ENCODE assay signal across 13 mouse cellular contexts in the genomic region with DNA sequence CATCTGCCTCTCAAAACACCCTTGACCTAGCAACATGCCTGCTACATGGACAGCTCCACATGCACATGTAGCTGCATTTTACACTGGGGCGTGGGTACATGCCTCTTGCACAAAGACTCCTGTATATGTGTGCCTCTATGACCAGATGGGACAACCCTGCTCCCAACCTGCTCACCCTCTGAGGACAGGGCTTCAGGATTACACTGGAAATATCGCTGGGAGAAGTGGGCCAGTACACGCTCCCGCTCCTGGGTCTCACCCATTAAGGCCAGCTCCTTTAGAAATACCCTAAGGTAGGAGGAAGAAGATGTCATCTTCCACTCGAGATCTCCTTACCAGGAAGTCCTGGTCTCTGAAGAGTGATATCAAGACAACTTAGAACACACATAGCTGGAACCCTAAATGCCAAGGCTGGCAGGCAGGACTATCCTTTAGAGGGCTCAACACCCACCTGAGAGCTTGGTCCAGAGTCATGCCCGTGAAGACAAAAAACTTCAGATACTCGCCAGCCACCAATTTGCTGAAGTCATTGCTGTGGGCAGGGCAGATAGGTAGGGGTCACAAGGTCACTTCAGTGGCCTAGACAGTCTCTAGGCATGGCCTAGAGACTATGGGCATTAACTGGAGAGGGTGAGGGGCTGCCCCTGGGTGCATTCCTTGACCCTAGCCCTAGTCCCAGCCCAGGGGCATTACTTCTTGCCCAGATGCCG. TPM values are rescaled to one million over a fixed set of nuclear protein-coding genes. Genes with fewer than 3 reads are reported as not detected.
A peak's percentile ranks its signal among the peaks of the same experiment; 100 is the strongest.
DNase-seq lines count a peak whose midpoint lies in the region; ATAC-seq and TF ChIP-seq lines count a peak whose summit lies in the region.
"Had no signal": no experiment of that assay in that cellular context is flagged by ENCODE, and none has a peak within 500 bp of the region (broad histone marks: within the 10 kb centered on the region; RNA-seq: fewer than 3 reads in every experiment).

No protein-coding gene starts in this region.

- TF ChIP-seq EP300 in liver, postnatal 0 days (IDR thresholded peaks at IDR 0.05; ENCODE audit: low read depth): no peak

- peak; percentile 48 for DNase-seq in forebrain, embryonic 11.5 days (ENCODE audit: low spot score)
- peak; percentile 13 for DNase-seq in liver, postnatal 0 days
- DNase-seq in liver: no peak
- DNase-seq in cerebellum, postnatal 10 days: peak; percentile 4 to 17
- DNase-seq in midbrain, embryonic 14.5 days: no peak
- DNase-seq in lung, postnatal 36 days: no peak
- DNase-seq: kidney, adult 8-10 months; lung, embryonic 14.5 days; spleen, adult 18-20 months had no signal

- no peak overlapping the region for H3K4me2 ChIP-seq in forebrain, embryonic 11.5 days (ENCODE audit: low read depth, low read length, severe bottlenecking)
- no peak overlapping the region for H3K4me2 ChIP-seq in forebrain, embryonic 13.5 days
- no peak overlapping the region for H3K4me2 ChIP-seq in liver, postnatal 0 days (ENCODE audit: low read depth, low read length)
- H3K4me2 ChIP-seq in midbrain, embryonic 14.5 days (ENCODE audit: low read length): no peak overlapping the region

- 81% methylated on average over 8 of the region's 8 CpGs for WGBS in forebrain, embryonic 11.5 days
- 82% methylated on average over 8 of the region's 8 CpGs for WGBS in forebrain, embryonic 13.5 days
- 63% methylated on average over 8 of the region's 8 CpGs for WGBS in liver, postnatal 0 days (ENCODE audit: insufficient replicate concordance)
- WGBS in midbrain, embryonic 14.5 days: 83% methylated on average over 8 of the region's 8 CpGs

- H3K27me3 ChIP-seq in forebrain, embryonic 11.5 days (ENCODE audit: control insufficient read depth, insufficient read depth, low read length): peaks cover 64% of the 10 kb centered on the region
- peaks cover 76% of the 10 kb centered on the region for H3K27me3 ChIP-seq in forebrain, embryonic 13.5 days
- H3K27me3 ChIP-seq in liver, postnatal 0 days (ENCODE audit: insufficient read depth, low read length): peaks cover 97% of the 10 kb centered on the region
- H3K27me3 ChIP-seq in midbrain, embryonic 14.5 days (ENCODE audit: control insufficient read depth, insufficient read depth, low read length): peaks cover 35% of the 10 kb centered on the region

- H3K4me3 ChIP-seq in forebrain, embryonic 11.5 days (ENCODE audit: low read depth, low read length): no peak overlapping the region
- H3K4me3 ChIP-seq in forebrain, embryonic 13.5 days: no peak overlapping the region
- H3K4me3 ChIP-seq in liver, postnatal 0 days (ENCODE audit: low read depth, low read length): no peak overlapping the region
- H3K4me3 ChIP-seq in midbrain, embryonic 14.5 days (replicated peaks; ENCODE audit: low read depth, low read length): no peak overlapping the region
- H3K4me3 ChIP-seq: embryonic facial prominence, embryonic 15.5 days; heart, embryonic 10.5 days had no signal

- H3K27ac ChIP-seq in forebrain, embryonic 11.5 days (ENCODE audit: low read depth, low read length): no peak overlapping the region
- no peak overlapping the region for H3K27ac ChIP-seq in forebrain, embryonic 13.5 days
- H3K27ac ChIP-seq in liver, postnatal 0 days (ENCODE audit: low read depth): no peak overlapping the region
- H3K27ac ChIP-seq in midbrain, embryonic 14.5 days (replicated peaks; ENCODE audit: low read depth, low read length): 0 out of 2 replicates have a peak overlapping the region, but pooled peaks have one; percentile 78
- H3K27ac ChIP-seq: embryonic facial prominence, embryonic 15.5 days; heart, embryonic 10.5 days; limb, embryonic 12.5 days had no signal

- no peak overlapping the region for H3K9ac ChIP-seq in forebrain, embryonic 11.5 days (ENCODE audit: low read length)
- no peak overlapping the region for H3K9ac ChIP-seq in forebrain, embryonic 13.5 days
- no peak overlapping the region for H3K9ac ChIP-seq in liver, postnatal 0 days (replicated peaks)
- no peak overlapping the region for H3K9ac ChIP-seq in midbrain, embryonic 14.5 days (replicated peaks; ENCODE audit: low read length)
- H3K9ac ChIP-seq: embryonic facial prominence, embryonic 15.5 days; limb, embryonic 12.5 days; lung, embryonic 14.5 days had no signal

- no peak for ATAC-seq in forebrain, embryonic 11.5 days (replicated peaks; ENCODE audit: low FRiP score)
- ATAC-seq in forebrain, embryonic 13.5 days: no peak
- ATAC-seq in liver, postnatal 0 days: no peak
- no peak for ATAC-seq in midbrain, embryonic 14.5 days (ENCODE audit: low FRiP score, low TSS enrichment)

- TF ChIP-seq CTCF in liver, postnatal 0 days (IDR thresholded peaks at IDR 0.05; ENCODE audit: low read depth): no peak

- H3K4me1 ChIP-seq in forebrain, embryonic 11.5 days (replicated peaks; ENCODE audit: control insufficient read depth, insufficient read depth, low read length): peaks cover 27% of the 10 kb centered on the region
- H3K4me1 ChIP-seq in forebrain, embryonic 13.5 days: peaks cover 82% of the 10 kb centered on the region
- H3K4me1 ChIP-seq in liver, postnatal 0 days (ENCODE audit: insufficient read depth): peaks cover 28% of the 10 kb centered on the region
- H3K4me1 ChIP-seq in midbrain, embryonic 14.5 days (ENCODE audit: control insufficient read depth, insufficient read depth, low read length): peaks cover 59% of the 10 kb centered on the region

- H3K36me3 ChIP-seq in forebrain, embryonic 11.5 days (ENCODE audit: control insufficient read depth, insufficient read depth, low read length): no peaks in the 10 kb centered on the region
- no peaks in the 10 kb centered on the region for H3K36me3 ChIP-seq in forebrain, embryonic 13.5 days (ENCODE audit: poor library complexity, severe bottlenecking)
- H3K36me3 ChIP-seq in liver, postnatal 0 days (replicated peaks; ENCODE audit: insufficient read depth, low read length): no peaks in the 10 kb centered on the region
- peaks cover 5% of the 10 kb centered on the region; the same call in 1 of the 2 replicates for H3K36me3 ChIP-seq in midbrain, embryonic 14.5 days (ENCODE audit: control insufficient read depth, insufficient read depth, low read length)
- H3K36me3 ChIP-seq: embryonic facial prominence, embryonic 15.5 days; heart, embryonic 10.5 days; limb, embryonic 12.5 days had no signal

- no peaks in the 10 kb centered on the region for H3K9me3 ChIP-seq in forebrain, embryonic 11.5 days (ENCODE audit: control insufficient read depth, low read length)
- H3K9me3 ChIP-seq in forebrain, embryonic 13.5 days (replicated peaks): no peaks in the 10 kb centered on the region
- no peaks in the 10 kb centered on the region for H3K9me3 ChIP-seq in liver, postnatal 0 days (ENCODE audit: low read length)
- no peaks in the 10 kb centered on the region for H3K9me3 ChIP-seq in midbrain, embryonic 14.5 days (ENCODE audit: control insufficient read depth, low read length)
- H3K9me3 ChIP-seq: embryonic facial prominence, embryonic 15.5 days; heart, embryonic 10.5 days; limb, embryonic 12.5 days had no signal

RNA-seq across cellular contexts. Expression of a gene that starts 6.7 kb away (rescaled TPM):
- polyA plus RNA-seq in forebrain, embryonic 11.5 days (2014; fragmentation: Nextera tagmentation; extraction: Ambion mirVana): 10.7 and 11.3 TPM in 2 replicates
- 31.0 and 34.8 TPM in 2 replicates for polyA plus RNA-seq in forebrain, embryonic 13.5 days (2015; fragmentation: Nextera tagmentation; extraction: Ambion mirVana)
- 1.9 and 2.0 TPM in 2 replicates for polyA plus RNA-seq in liver, postnatal 0 days (2015; fragmentation: Nextera tagmentation; extraction: Ambion mirVana)
- 112 and 144 TPM in 2 replicates for polyA plus RNA-seq in midbrain, embryonic 14.5 days (2014; fragmentation: Nextera tagmentation; extraction: Ambion mirVana)

RNA-seq across cellular contexts. Expression of a gene that starts 7.8 kb away (rescaled TPM):
- polyA plus RNA-seq in forebrain, embryonic 11.5 days (2014; fragmentation: Nextera tagmentation; extraction: Ambion mirVana): 22.5 and 25.8 TPM in 2 replicates
- polyA plus RNA-seq in forebrain, embryonic 13.5 days (2015; fragmentation: Nextera tagmentation; extraction: Ambion mirVana): 30.8 and 32.8 TPM in 2 replicates
- 8.6 and 8.8 TPM in 2 replicates for polyA plus RNA-seq in liver, postnatal 0 days (2015; fragmentation: Nextera tagmentation; extraction: Ambion mirVana)
- 45.8 and 53.5 TPM in 2 replicates for polyA plus RNA-seq in midbrain, embryonic 14.5 days (2014; fragmentation: Nextera tagmentation; extraction: Ambion mirVana)

RNA-seq across cellular contexts. Expression of a gene that starts 16.1 kb away (rescaled TPM):
- 4.1 and 4.2 TPM in 2 replicates for polyA plus RNA-seq in forebrain, embryonic 11.5 days (2014; fragmentation: Nextera tagmentation; extraction: Ambion mirVana)
- polyA plus RNA-seq in forebrain, embryonic 13.5 days (2015; fragmentation: Nextera tagmentation; extraction: Ambion mirVana): 1.1 and 1.5 TPM in 2 replicates
- polyA plus RNA-seq in liver, postnatal 0 days (2015; fragmentation: Nextera tagmentation; extraction: Ambion mirVana): 2.9 and 3.5 TPM in 2 replicates
- polyA plus RNA-seq in midbrain, embryonic 14.5 days (2014; fragmentation: Nextera tagmentation; extraction: Ambion mirVana): 1.6 and 2.1 TPM in 2 replicates

RNA-seq across cellular contexts. Expression of a gene that starts 18.3 kb away (rescaled TPM):
- polyA plus RNA-seq in forebrain, embryonic 11.5 days (2014; fragmentation: Nextera tagmentation; extraction: Ambion mirVana): 217 and 242 TPM in 2 replicates
- 304 and 309 TPM in 2 replicates for polyA plus RNA-seq in forebrain, embryonic 13.5 days (2015; fragmentation: Nextera tagmentation; extraction: Ambion mirVana)
- 52.4 and 53.8 TPM in 2 replicates for polyA plus RNA-seq in liver, postnatal 0 days (2015; fragmentation: Nextera tagmentation; extraction: Ambion mirVana)
- polyA plus RNA-seq in midbrain, embryonic 14.5 days (2014; fragmentation: Nextera tagmentation; extraction: Ambion mirVana): 300 and 307 TPM in 2 replicates

RNA-seq across cellular contexts. Expression of a gene that starts 20.7 kb away (rescaled TPM):
- polyA plus RNA-seq in forebrain, embryonic 11.5 days (2014; fragmentation: Nextera tagmentation; extraction: Ambion mirVana): 7.9 and 8.6 TPM in 2 replicates
- polyA plus RNA-seq in forebrain, embryonic 13.5 days (2015; fragmentation: Nextera tagmentation; extraction: Ambion mirVana): 7.6 and 7.8 TPM in 2 replicates
- polyA plus RNA-seq in liver, postnatal 0 days (2015; fragmentation: Nextera tagmentation; extraction: Ambion mirVana): 3.4 and 3.9 TPM in 2 replicates
- polyA plus RNA-seq in midbrain, embryonic 14.5 days (2014; fragmentation: Nextera tagmentation; extraction: Ambion mirVana): 7.2 and 7.7 TPM in 2 replicates

Comparison
In these comparisons a context has a peak if more than half of its experiments do, and no peak if none do; other contexts are left out.
1. DNase-seq: peak in forebrain, embryonic 11.5 days (single experiment), liver, postnatal 0 days (single experiment) and cerebellum, postnatal 10 days (2 of 2); none in liver (single experiment), midbrain, embryonic 14.5 days (single experiment) and lung, postnatal 36 days (single experiment).